Mouse (Mus musculus) CD4-positive, CD25-positive, alpha-beta regulatory T cell, adult 4 months (primary cell): ENCODE measurements around the gene Cpvl. TPM values are rescaled to one million over a fixed set of nuclear protein-coding genes. Genes with fewer than 3 reads are reported as not detected.

ENCODE experiments used
- ATAC-seq: one replicate; pipeline ENCODE4 v1.8.0; 2017
- polyA plus RNA-seq, 2 experiments: library from polyadenylated mRNA; unstranded; fragments of 100-300 nt; shearing (Covaris generic); gene quantifications; one replicate each; pipeline ENCODE4 v1.2.1; 2017

Gene Cpvl
- polyA plus RNA-seq, 2 experiments from 2014 or later: not detected

- no peak for ATAC-seq
These were observed 6.7 kb downstream of the Cpvl start for GRCm38 (mm10) chr6:53971729-53972128.

- ATAC-seq: no peak
These were observed 9.4 kb downstream of the Cpvl start for GRCm38 (mm10) chr6:53969081-53969480.

GRCm38 (mm10) chr6:53968550-53968949, 9.9 kb downstream of the Cpvl start:
- ATAC-seq: no peak

GRCm38 (mm10) chr6:53966595-53966994, 11.9 kb downstream of the Cpvl start:
- ATAC-seq: no peak

- no peak for ATAC-seq
These were observed 12.6 kb downstream of the Cpvl start for GRCm38 (mm10) chr6:53965900-53966299.

GRCm38 (mm10) chr6:53963906-53964496, 14.5 kb downstream of the Cpvl start:
- no peak for ATAC-seq

GRCm38 (mm10) chr6:53962006-53962405, 16.5 kb downstream of the Cpvl start:
- no peak for ATAC-seq

GRCm38 (mm10) chr6:53959826-53960225, 18.6 kb downstream of the Cpvl start:
- no peak for ATAC-seq

- ATAC-seq: no peak
These were observed 20.1 kb downstream of the Cpvl start for GRCm38 (mm10) chr6:53958321-53958720.

- no peak for ATAC-seq
These were observed 22.0 kb downstream of the Cpvl start for GRCm38 (mm10) chr6:53956513-53956912.

GRCm38 (mm10) chr6:53955846-53956245, 22.6 kb downstream of the Cpvl start:
- ATAC-seq: no peak

GRCm38 (mm10) chr6:53955271-53955670, 23.2 kb downstream of the Cpvl start:
- no peak for ATAC-seq

- no peak for ATAC-seq
These were observed 24.4 kb downstream of the Cpvl start for GRCm38 (mm10) chr6:53954106-53954505.

- no peak for ATAC-seq
These were observed 25.1 kb downstream of the Cpvl start for GRCm38 (mm10) chr6:53953348-53953747.

GRCm38 (mm10) chr6:53951421-53951820, 27.1 kb downstream of the Cpvl start:
- ATAC-seq: no peak

GRCm38 (mm10) chr6:53950876-53951275, 27.6 kb downstream of the Cpvl start:
- no peak for ATAC-seq

- ATAC-seq: no peak
These were observed 30.0 kb downstream of the Cpvl start for GRCm38 (mm10) chr6:53948388-53949035.

- no peak for ATAC-seq
These were observed 33.6 kb downstream of the Cpvl start for GRCm38 (mm10) chr6:53944887-53945286.

GRCm38 (mm10) chr6:53944417-53944816, 34.1 kb downstream of the Cpvl start:
- no peak for ATAC-seq

GRCm38 (mm10) chr6:53942190-53942831, 36.2 kb downstream of the Cpvl start:
- ATAC-seq: no peak

GRCm38 (mm10) chr6:53939752-53940151, 38.7 kb downstream of the Cpvl start:
- ATAC-seq: no peak

- ATAC-seq: no peak
These were observed 39.5 kb downstream of the Cpvl start for GRCm38 (mm10) chr6:53938942-53939341.

GRCm38 (mm10) chr6:53937143-53938134, 41.0 kb downstream of the Cpvl start:
- no peak for ATAC-seq
